Mouse (Mus musculus): ENCODE measurements around the gene Rab40c.

Rab40c gene

GRCm38 (mm10) chr17:25863681-25864080 lies 55.8 kb downstream of the Rab40c start:
- ChIA-PET CTCF (no interaction called here), POLR2A (interaction anchor here in 2 of 4 experiments (0.6 to 4.2 kb wide), 7 partner anchors 11 to 91 kb away, joined by 3 to 18 read pairs (median 5); partner anchors contain the start of genes Mettl26 (in 2 of the 2), Rhbdl1 (in 1 of the 2), Rhot2 (in 1 of the 2) and Stub1 (in 1 of the 2))

- ChIA-PET CTCF (interaction anchor here (0.6 to 1.0 kb wide), 7 partner anchors 13 to 315 kb away, joined by 3 read pairs; partner anchors contain the start of gene Mettl26 (in 1 of the 4)), POLR2A (interaction anchor here (0.5 to 4.2 kb wide), 26 partner anchors 10 to 457 kb away, joined by 3 to 18 read pairs (median 4); partner anchors contain the start of genes Stub1 (in 3 of the 4), Capn15 (in 2 of the 4), Mettl26 (in 2 of the 4) and Rhbdl1 (in 2 of the 4))
Measured at GRCm38 (mm10) chr17:25861704-25862612, 57.6 kb downstream of the Rab40c start.

GRCm38 (mm10) chr17:25860832-25861703 lies 58.5 kb downstream of the Rab40c start, which contains the start of gene Wdr90:
Gene Wdr90 (minus strand): TSS chr17:25861501.
- ChIA-PET CTCF (interaction anchor here (0.6 to 1.1 kb wide), 7 partner anchors 14 to 316 kb away, joined by 3 to 4 read pairs (median 3); partner anchors contain the start of genes Chtf18 (in 1 of the 4), Mettl26 (in 1 of the 4) and Rpusd1 (in 1 of the 4)), POLR2A (interaction anchor here (0.5 to 4.2 kb wide), 30 partner anchors 8 to 456 kb away, joined by 3 to 18 read pairs (median 4); partner anchors contain the start of genes Stub1 (in 3 of the 4), Capn15 (in 2 of the 4), Jmjd8 (in 2 of the 4) and Mettl26 (in 2 of the 4))

GRCm38 (mm10) chr17:25860229-25860628 lies 59.3 kb downstream of the Rab40c start:
- ChIA-PET POLR2A (interaction anchor here in 3 of 4 experiments (1.0 to 4.2 kb wide), 13 partner anchors 8 to 107 kb away, joined by 3 to 18 read pairs (median 5); partner anchors contain the start of genes Jmjd8 (in 2 of the 3), Rhot2 (in 2 of the 3), Mcrip2 (in 1 of the 3) and Mettl26 (in 1 of the 3)), CTCF (interaction anchor here in 1 of 4 experiments (1.1 kb wide), 1 partner anchor 59 kb away, joined by 4 read pairs; no protein-coding TSS in a partner anchor)

GRCm38 (mm10) chr17:25844396-25844901 lies 75.1 kb downstream of the Rab40c start, which contains the start of gene Rhot2:
Gene Rhot2 (minus strand): TSS chr17:25844851.
- CTCF ChIA-PET: interaction anchor here in 3 of 4 experiments (0.6 to 1.5 kb wide), 13 partner anchors 10 to 874 kb away, joined by 3 to 9 read pairs (median 4); partner anchors contain the start of genes Stub1 (in 3 of the 3), Jmjd8 (in 1 of the 3) and Mcrip2 (in 1 of the 3)
- POLR2A ChIA-PET: interaction anchor here in 3 of 4 experiments (0.5 to 8.7 kb wide), 38 partner anchors 8 to 1173 kb away, joined by 3 to 114 read pairs (median 4); partner anchors contain the start of genes Mcrip2 (in 3 of the 3), Stub1 (in 3 of the 3), Jmjd8 (in 2 of the 3) and Wdr90 (in 2 of the 3)

- POLR2A ChIA-PET: interaction anchor here in 3 of 4 experiments (0.5 to 8.7 kb wide), 35 partner anchors 7 to 1174 kb away, joined by 3 to 114 read pairs (median 4); partner anchors contain the start of genes Mcrip2 (in 3 of the 3), Stub1 (in 3 of the 3), Jmjd8 (in 2 of the 3) and Wdr90 (in 2 of the 3)
- CTCF ChIA-PET: interaction anchor here in 3 of 4 experiments (0.7 to 1.5 kb wide), 10 partner anchors 11 to 165 kb away, joined by 3 to 6 read pairs (median 4); partner anchors contain the start of genes Stub1 (in 3 of the 3), Jmjd8 (in 1 of the 3) and Mcrip2 (in 1 of the 3)
Measured at GRCm38 (mm10) chr17:25843636-25844395, 75.7 kb downstream of the Rab40c start.

- POLR2A ChIA-PET: interaction anchor here in 3 of 4 experiments (1.0 to 8.7 kb wide), 3 partner anchors 10 to 23 kb away, joined by 3 to 114 read pairs (median 14); partner anchors contain the start of genes Stub1 (in 2 of the 3) and Jmjd8 (in 1 of the 3)
- CTCF ChIA-PET: interaction anchor here in 1 of 4 experiments (1.3 kb wide), 1 partner anchor 11 kb away, joined by 3 read pairs; the partner anchor contains the start of gene Stub1
Measured at GRCm38 (mm10) chr17:25843122-25843521, 76.4 kb downstream of the Rab40c start.

- CTCF ChIA-PET: interaction anchor here in 2 of 4 experiments (0.7 to 1.3 kb wide), 2 partner anchors 10 to 25 kb away, joined by 3 to 6 read pairs; partner anchors contain the start of gene Stub1 (in 1 of the 2)
- POLR2A ChIA-PET: interaction anchor here (0.6 to 8.7 kb wide), 7 partner anchors 9 to 352 kb away, joined by 3 to 114 read pairs (median 3); partner anchors contain the start of genes Stub1 (in 3 of the 4) and Jmjd8 (in 2 of the 4)
Measured at GRCm38 (mm10) chr17:25842509-25842908, 77.0 kb downstream of the Rab40c start.

- CTCF ChIA-PET: no interaction called here
Measured at GRCm38 (mm10) chr17:25841117-25841880, 78.2 kb downstream of the Rab40c start, which contains the start of gene Gm20683. Gene Gm20683 (minus strand): TSS chr17:25841763.

GRCm38 (mm10) chr17:25840519-25840918 lies 79.0 kb downstream of the Rab40c start:
- POLR2A ChIA-PET: interaction anchor here in 2 of 4 experiments (0.9 to 8.7 kb wide), 6 partner anchors 9 to 31 kb away, joined by 3 to 114 read pairs (median 5); partner anchors contain the start of genes Mcrip2 (in 2 of the 2), Stub1 (in 2 of the 2) and Jmjd8 (in 1 of the 2)
- CTCF ChIA-PET: no interaction called here

More at GRCm38 (mm10) chr17:25841117-25841880, 78.2 kb downstream of the Rab40c start, which contains the start of gene Gm20683:
- POLR2A ChIA-PET: interaction anchor here in 3 of 4 experiments (1.1 to 8.7 kb wide), 6 partner anchors 8 to 114 kb away, joined by 3 to 114 read pairs (median 4); partner anchors contain the start of genes Stub1 (in 3 of the 3), Chtf18 (in 1 of the 3), Jmjd8 (in 1 of the 3) and Rpusd1 (in 1 of the 3)

GRCm38 (mm10) chr17:25839455-25840235 lies 79.9 kb downstream of the Rab40c start:
- POLR2A ChIA-PET: interaction anchor here in 2 of 4 experiments (0.8 to 2.0 kb wide), 8 partner anchors 8 to 116 kb away, joined by 3 to 5 read pairs (median 4); partner anchors contain the start of gene Mcrip2 (in 2 of the 2)
- CTCF ChIA-PET: interaction anchor here in 2 of 4 experiments (0.6 to 0.7 kb wide), 2 partner anchors 116 to 233 kb away, joined by 3 read pairs; no protein-coding TSS in a partner anchor

GRCm38 (mm10) chr17:25838904-25839303 lies 80.6 kb downstream of the Rab40c start:
- CTCF ChIA-PET: no interaction called here
- POLR2A ChIA-PET: interaction anchor here in 2 of 4 experiments (1.1 to 2.0 kb wide), 5 partner anchors 9 to 116 kb away, joined by 3 to 5 read pairs (median 5); partner anchors contain the start of gene Mcrip2 (in 2 of the 2)

GRCm38 (mm10) chr17:25837533-25837932 lies 82.0 kb downstream of the Rab40c start:
- ChIA-PET POLR2A (interaction anchor here in 2 of 4 experiments (0.6 to 2.6 kb wide), 18 partner anchors 8 to 433 kb away, joined by 3 to 11 read pairs (median 6); partner anchors contain the start of genes Jmjd8 (in 2 of the 2), Mcrip2 (in 2 of the 2), Wdr24 (in 2 of the 2) and Chtf18 (in 1 of the 2)), CTCF (interaction anchor here in 1 of 4 experiments (0.6 to 1.5 kb wide), 3 partner anchors 36 to 363 kb away, joined by 4 to 5 read pairs (median 4); no protein-coding TSS in a partner anchor)

Measured in embryonic stem cell, embryonic (primary cell).